Mouse (Mus musculus): Measurements from ENCODE around the gene Naip6.
"Not testable (repeated sequence)": the region's sequence is repeated elsewhere in the genome, so short reads cannot be mapped to it uniquely, and the experiment has no call there.

- not testable (repeated sequence) for TF ChIP-seq POLR2A (IDR thresholded peaks at IDR 0.05; ENCODE audit: low read depth, low read length); CTCF (IDR thresholded peaks at IDR 0.05; ENCODE audit: extremely low read depth, insufficient read length, insufficient replicate concordance, low read depth, low read length)
These were observed 14.3 kb upstream of the Naip6 start for GRCm38 (mm10) chr13:100331728-100332127.

Measured in small intestine, adult 2 months (tissue).